Mouse (Mus musculus): ENCODE measurements around the gene Cdh13.
A peak's percentile ranks its signal among the peaks of the same experiment; 100 is the strongest.

Cdh13 gene

DNA sequence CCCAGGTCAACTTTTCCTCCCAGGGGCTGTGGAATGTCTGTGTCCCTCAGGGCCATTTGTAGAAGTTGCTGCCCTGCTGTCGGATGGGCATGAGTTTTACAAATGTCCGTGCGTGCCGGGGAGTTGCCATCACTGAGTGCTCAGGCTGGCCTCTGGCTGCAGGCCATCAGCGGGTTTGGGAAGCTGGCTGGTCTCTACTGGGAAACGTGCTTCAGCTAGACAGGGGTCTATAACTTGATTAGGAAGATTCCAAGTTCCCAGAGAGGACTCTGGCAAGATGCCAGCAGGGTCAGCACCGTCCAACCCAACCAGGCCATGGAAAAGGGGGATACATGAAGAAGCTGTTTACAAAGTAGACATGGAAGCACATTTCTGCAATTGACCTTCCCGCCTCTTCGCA, 163.0 kb downstream of the Cdh13 start:
- no peak for DNase-seq (ENCODE audit: low read depth, low spot score)

DNA sequence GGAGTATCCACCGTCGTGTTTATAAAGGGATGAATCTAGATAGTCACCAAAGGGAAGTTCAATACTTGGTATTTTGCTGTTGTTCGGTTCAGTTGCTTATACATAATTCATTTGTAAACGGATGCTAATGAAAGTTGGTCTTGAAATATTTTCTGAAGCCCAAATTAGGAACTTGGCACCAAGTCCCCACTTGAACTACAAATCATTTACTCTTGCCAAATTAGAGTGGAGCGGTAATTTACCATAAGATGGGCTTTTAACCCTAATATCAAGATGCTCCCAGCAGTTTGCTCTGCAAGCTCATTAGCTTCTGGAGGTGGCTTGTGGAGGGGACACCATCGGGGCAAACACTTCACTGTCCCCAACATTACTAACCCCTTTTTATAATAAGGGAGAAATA, 164.5 kb downstream of the Cdh13 start:
- DNase-seq (ENCODE audit: low read depth, low spot score), result no peak

DNA sequence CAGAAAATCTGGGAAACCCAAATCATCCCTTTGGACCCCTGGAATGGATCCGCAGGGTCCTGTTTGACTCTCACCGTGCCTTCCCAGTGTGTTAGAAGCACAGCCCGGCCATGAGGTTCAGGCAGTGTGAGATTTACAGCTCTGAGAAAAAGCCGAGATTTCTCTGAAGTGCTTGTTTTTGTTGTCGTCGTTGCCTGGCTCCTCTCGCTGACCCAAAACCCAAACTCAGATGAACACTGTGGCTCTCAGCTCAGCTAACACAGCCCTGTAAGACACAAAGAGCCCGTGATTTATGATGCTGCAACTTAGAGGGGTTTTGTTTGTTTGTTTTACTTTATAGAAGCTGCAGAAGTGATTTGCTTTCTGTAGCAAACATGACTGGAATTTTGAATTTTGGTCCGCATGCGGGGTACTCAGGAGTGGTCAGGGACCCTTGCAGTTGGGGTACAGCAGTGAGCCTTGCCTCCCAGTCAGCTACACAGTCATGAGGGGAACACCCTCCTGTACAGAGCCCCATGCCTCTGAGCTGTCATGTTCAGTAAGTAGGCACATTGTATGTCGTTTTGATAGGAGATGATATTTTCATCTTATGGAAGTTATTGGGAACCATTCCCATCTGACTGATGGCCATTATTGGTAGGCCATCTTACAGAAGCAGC, 169.0 kb downstream of the Cdh13 start:
- DNase-seq (ENCODE audit: low read depth, low spot score), result no peak

DNA sequence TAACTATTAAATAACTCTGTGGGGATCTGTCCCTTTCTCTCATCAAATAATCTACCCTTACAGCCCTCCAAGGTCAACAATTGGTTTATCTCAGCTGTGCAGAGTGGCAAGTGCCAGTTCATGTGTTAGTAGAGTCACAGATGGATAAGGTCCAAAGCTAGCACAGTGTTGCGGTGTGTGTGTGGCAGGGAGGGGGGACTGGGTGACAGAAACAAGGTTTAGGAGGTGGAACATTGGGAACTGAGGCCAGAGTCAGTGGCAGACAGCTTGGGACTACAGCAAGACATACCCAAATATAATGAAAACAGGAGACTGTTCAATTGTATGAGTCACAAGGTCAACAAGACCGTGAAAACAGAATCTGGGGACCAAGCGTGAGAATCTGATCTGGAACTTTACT, 171.7 kb downstream of the Cdh13 start:
- DNase-seq (ENCODE audit: low read depth, low spot score), result no peak

DNA sequence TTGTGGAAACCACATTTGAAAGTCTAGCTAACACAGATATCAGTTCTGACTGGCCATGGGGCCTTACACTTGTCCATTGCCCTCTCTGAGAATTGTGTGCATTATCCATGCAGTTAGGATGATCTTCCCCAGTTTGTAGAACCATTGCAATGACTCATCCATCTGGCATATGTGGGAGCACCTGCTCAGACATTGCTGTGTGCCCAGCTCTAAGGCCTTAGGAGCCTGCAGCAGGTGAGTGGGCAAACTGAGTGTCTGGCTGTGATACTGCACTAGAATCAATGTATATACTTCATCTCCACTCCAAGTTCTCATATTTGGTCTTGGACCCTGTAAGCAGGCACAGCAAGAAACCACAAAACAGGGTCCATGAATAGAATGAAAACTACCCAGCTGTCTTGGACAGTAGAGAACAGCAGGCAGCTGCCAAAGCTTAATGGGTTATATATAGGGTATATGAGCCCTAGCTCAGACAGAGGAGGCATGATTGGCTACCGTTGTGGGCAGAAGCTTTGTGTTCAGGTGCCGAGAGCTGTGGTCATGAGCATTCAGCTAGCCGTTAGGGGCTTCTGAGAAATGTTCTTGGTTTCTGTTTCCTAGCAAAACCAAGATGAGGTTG, 181.9 kb downstream of the Cdh13 start:
- no peak for DNase-seq (ENCODE audit: low read depth, low spot score)

DNA sequence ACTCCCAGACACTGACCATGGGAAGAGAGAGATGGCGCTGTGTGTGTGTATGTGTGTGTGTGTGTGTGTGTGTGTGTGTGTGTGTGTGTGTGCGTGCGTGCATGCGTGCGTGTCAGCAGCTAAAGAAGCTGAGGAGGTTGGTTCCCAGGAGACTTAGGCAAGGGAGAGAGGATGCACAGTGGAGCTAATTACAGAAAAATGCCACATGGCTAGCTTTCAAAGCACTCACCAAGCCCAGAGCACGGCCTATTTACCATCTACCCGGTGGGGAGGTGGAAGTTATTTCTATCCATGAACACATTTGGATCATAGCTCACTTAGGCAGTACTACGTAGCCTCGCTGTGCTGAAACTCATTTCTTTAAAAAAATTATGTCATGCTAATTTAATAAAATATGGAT, 194.1 kb downstream of the Cdh13 start:
- DNase-seq (ENCODE audit: low read depth, low spot score), result no peak

DNA sequence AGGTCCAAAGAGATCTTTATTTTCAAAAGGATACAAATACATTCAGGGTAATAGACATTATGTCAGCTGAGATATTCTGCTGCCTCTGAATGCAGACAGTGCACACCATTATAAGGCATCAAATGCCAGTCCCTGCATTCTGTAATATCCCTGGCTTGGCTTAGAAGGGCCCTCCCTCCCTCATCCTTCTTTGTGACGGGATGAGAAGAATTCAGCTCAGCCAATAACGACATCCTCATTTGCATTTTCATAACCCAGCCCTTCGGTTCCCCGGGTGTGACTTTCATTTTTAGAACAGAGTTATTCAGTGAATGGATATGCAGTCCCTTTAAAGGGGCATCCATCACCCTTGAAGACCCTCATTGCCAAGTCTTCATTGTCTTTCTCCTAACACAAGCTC, 205.2 kb downstream of the Cdh13 start:
- DNase-seq (ENCODE audit: low read depth, low spot score), result no peak

DNA sequence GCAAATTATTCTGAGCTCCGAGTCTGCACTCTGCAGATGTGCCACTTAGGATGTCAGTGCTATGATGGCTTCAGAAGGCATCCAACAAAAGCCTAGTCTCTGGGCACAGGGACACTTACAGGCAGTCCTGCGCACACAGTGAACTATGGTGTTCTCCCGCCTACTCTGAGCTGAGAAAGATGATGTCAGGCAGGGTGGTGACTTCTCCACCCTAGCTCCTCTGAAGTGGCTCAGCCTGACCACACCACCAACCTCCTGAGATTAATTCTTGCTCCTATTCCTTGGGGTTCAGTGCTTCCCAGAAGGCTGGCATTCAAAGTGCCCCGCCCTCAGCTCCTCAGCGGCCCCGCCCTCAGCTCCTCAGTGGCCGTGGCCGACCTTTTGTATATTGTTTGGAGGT, 219.0 kb downstream of the Cdh13 start:
- DNase-seq (ENCODE audit: low read depth, low spot score), result peak; percentile 23

DNA sequence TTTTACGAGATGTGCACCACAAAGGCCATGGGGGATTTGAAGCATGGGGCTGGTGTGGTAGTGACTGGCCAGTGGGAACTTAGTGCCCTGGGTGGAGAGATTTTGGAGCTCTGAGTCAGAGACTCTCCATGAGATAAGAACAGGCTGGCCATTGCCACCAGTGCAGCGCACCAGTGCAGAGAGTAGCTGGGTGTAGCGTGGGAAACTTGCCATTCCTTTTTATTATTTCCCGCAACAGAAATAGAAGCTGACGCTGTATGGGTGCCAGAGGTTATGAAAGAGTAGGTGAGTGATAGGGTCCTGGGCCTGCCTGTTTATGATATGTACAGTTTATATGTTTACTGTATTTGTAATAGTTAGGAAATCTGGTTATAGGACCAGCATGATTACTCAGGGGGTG, 225.9 kb downstream of the Cdh13 start:
- no peak for DNase-seq (ENCODE audit: low read depth, low spot score)

DNA sequence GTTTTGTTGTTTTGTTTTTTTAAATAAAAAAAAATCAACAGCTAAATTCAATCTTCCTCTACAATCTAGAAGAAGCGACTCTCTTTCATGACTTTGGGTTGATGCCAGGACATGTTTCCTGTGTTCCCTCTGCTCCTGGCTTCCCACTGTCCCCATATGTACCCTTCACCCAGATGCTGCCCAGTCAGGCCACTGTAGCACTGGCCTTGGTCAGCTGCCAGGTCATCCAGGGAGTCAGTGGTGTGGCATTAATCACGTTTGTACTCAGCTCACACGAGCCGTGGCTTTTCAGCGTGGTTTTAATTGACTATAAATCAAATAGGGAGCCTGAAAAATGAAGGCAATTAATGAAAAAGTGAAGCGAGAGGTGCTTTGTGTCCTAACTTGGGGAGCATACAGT, 229.7 kb downstream of the Cdh13 start:
- no peak for DNase-seq (ENCODE audit: low read depth, low spot score)

DNA sequence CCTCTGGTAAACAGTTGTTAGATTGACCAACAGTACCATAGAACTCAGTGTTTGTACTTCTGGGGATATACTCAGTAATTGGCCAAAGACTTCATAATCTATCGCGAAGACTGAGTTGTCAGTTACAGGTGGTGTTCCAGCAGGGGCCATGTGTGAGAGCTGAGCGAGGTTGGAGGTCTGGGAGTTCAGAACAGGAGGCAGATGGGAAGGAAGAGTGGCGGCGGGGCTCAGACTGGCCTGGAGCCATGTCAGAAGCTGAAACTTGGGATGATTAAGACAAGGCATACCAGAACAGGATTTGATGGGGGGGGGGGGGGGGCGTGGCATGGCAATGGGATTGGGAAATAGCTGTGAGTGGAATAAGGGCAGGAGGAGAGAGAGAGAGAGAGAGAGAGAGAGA, 232.1 kb downstream of the Cdh13 start:
- DNase-seq (ENCODE audit: low read depth, low spot score), result no peak

DNA sequence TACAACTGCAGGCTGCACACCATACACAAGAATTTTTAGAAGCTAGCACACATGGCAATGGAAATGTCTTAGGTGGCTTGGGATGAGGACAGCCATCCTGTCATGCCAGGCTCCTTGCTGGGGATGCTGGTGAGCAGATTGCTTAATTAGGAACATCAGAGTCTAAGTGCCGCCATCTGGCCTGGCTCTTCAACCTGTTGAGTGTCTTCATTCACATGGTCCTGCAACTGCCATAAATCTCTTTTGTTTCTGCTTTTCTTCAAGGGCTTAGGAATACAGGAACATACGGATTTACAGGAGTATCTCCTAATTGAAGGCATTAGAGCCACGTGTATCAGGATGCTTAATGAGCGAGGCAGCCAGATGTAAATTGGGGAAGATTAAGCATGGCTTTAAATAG, 233.5 kb downstream of the Cdh13 start:
- no peak for DNase-seq (ENCODE audit: low read depth, low spot score)

DNA sequence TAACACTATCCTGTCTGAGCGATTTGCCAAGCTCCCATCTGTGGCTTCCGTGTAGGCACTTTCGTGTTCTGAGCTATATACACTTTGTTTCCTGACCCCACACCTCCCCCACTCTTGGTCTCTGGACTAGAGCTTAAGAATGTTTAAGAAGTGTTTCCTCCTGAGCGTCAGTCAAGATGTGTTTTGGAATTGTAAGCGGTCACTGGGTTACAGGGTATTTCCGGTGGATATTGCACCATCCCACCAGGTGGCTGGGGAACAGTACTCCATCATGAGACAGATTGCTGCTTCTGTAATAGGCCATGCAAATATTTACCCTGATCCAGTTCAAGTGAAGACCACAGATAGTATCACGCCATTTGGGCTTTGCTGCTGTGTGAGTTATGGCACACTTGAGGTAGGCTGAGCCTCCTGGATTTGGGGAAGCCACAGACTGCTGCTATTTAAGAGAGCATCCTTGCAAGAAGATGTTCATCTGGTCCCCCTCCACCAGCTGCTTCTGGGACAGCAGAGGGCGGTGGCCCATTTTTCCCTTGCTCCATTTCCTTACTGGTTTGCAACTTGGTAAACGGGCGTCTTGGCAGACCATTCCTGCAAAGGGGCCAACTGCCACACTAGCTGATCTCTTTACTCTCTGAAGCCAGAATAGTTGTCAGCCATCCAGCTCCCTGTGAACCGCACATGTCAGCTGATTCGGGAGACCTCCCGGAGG, 234.7 kb downstream of the Cdh13 start:
- DNase-seq (ENCODE audit: low read depth, low spot score), result peak; percentile 14

DNA sequence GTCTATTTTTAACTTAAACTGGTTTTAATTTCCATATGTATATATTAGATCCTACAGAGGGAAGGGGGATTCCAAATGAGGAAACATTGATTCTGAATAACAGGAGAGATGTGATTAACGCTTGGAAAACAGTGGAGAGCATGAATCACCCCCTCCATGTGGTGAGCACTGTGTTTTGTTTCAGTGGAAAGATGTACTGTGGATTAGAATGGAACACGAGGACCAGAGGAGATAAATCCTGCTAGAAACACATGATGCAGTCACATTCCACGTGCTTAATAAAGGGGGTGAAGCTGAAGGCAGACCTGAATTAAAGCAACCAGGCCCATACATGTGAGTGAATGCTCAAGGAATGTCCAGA, 235.2 kb downstream of the Cdh13 start:
- peak; percentile 23 for DNase-seq (ENCODE audit: low read depth, low spot score)

DNA sequence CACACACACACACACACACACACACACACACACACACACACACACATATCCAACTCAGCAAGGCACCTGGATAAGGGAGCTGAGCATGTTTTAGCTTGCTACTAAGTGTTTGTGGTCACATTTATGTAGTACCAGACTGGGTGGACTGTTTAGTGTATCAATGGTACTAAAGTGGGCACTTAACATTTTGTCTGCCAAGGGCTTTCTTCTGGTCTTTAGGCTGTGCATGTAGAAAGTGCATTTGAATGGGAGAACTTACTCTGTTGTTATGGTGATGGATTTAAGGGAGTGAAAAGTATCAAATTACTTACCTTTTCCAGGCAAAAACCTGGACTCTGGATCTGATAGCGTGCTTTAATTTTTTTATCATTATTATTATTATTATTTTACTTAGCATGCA, 240.4 kb downstream of the Cdh13 start:
- peak; percentile 78 for DNase-seq (ENCODE audit: low read depth, low spot score)

DNA sequence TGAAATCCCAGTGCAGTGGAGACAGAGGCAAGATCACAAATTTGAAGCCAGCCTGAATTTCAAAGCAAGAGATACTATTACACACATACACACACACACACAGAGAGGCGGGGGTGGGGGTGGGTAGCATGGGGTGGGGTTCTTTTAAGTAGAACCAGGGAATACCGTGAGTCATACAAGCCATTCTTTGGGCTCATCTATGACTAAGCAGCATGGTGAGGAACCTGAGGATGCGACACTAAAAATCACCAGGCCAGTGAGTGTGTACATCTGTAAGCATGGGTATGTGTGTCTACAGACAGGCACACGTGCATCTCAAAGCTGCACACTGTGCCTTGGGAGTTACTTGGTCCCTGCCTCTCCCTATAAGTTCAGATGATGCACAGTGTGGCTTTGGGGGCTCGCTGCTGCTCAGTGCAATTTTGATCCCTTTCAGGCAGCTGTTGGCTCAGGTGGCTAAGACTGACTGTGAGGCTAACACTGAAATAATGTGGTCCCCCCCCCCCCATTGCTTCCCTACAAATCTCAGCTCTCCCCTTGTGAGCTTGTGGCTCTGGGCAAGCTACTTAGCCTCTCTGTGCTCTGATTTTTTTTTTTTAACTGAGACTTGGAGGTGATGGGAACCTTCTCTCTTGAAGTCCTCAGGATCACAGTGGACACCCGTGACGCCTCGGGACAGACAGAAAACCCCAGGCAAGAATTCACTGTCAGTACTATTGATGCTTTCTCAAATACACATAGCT, 255.5 kb downstream of the Cdh13 start:
- no peak for DNase-seq (ENCODE audit: low read depth, low spot score)

DNA sequence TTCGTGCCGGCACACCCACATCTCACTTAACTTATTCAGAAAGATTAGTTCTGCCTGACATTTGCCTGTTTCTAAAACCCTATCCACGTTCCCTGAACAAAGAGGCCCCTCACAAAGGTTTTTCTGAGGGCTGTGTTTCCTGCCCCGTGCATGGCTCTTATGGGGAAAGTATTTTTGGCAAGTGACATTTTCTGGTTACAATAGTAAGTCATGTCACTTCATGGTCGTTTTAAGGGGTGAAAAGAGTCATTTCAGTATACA, 256.0 kb downstream of the Cdh13 start:
- DNase-seq (ENCODE audit: low read depth, low spot score), result no peak

DNA sequence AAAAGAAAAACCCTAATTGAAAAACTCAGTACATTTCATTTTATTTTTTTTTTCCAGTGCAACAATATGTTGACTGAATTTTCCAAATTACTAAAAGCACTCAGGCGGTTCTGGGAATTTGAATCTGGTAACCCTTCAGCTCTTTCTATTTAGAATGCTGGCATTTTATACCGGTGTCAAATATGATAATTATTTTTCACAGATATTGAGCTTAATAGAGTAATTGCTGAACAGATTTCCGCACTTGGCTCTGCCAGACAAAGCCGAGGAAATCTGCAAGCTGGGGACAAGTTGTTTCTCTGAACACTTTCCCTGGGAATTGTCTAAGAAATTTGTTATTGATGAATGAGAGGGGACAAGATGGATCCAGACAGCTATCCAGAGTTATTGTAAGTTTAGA, 256.4 kb downstream of the Cdh13 start:
- no peak for DNase-seq (ENCODE audit: low read depth, low spot score)

DNA sequence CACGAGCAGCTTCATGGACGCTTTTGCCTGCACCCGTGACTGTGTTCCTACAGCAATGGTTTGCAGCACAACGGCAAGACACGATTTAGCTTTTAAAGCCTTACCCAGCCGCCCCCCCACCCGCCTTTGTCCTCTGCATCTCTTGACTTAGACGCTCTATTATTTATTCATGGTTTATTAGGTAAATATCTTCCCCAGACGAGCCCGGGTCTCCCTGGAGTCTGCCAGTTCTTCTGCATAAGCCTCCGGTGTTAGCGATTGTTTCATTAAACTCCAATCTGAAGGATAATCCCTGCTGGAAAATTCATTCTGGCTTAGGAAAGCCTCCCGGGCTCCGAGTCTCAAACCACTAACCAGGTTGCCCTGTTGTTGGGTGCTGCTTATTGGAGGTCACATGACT, 268.9 kb downstream of the Cdh13 start:
- no peak for DNase-seq (ENCODE audit: low read depth, low spot score)

DNA sequence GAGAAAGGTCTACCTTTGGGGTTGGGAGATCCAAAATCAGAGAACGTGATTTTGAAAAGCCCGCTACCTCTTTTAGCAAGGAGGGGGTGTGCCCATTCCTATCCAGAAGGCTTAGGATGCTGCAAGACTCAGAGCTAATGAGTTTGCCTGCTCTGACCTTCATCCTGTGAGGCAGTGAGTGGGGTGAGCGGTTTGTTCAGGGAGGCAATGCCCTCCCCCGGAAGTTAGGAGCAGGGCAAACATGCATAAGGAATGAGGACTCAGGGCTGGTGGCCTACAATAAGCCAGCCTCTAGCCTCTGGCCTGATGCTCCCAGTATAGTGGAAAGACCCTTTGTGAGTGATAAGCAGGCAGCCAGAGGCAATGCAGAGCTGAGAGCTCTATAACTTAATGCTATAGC, 269.3 kb downstream of the Cdh13 start:
- no peak for DNase-seq (ENCODE audit: low read depth, low spot score)

DNA sequence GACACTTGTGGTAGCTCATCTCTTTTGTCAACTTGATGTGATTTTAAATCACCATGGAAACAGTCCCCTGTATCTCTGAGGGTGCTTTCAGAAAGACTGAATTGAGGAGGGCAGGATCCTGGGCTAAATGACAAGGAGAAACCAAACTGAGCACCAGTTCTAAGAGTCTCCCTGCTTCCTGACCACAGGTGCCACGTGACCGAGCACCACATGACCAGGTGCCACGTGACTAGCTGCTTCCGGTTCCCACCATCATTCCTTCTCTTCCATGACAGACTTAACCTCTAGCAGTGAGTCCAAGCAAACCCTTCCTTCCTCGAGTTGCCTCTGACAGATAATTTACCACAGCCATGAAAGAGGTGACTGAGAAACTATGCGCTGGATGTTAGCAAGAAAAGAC, 280.5 kb downstream of the Cdh13 start:
- DNase-seq (ENCODE audit: low read depth, low spot score), result peak; percentile 11

DNA sequence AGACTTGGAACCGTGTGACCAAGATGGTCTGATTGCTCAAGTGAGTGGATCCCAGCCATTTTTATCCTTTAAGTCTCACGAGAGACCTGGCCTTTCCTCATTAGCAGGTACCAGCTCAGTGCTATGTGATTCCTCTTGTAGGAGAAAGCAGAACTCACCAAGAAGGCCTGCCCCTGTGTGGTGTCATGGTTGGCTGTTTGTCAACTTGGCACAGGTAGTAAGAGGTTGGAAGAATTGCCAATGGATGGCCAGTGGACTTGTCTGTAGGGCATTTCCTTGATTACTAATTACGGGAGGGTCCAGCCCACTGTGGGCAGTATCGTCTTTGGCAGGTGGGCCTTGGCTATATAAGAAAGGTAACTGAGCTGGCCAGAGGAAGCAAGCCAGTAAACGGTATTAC, 281.7 kb downstream of the Cdh13 start:
- no peak for DNase-seq (ENCODE audit: low read depth, low spot score)
